Mouse (Mus musculus) cerebellum, adult 11-12 months (tissue): ENCODE measurements around the gene Cdh4.
A peak's percentile ranks its signal among the peaks of the same experiment; 100 is the strongest.

Source experiments
- DNase-seq: peaks from one replicate; pipeline ENCODE4 v3.0.0; 2022

Cdh4 gene

GRCm38 (mm10) chr2:179877551-179878215 lies 435.5 kb downstream of the Cdh4 start:
- no peak for DNase-seq

- no peak for DNase-seq
Measured at GRCm38 (mm10) chr2:179884561-179884960, 442.3 kb downstream of the Cdh4 start.

- no peak for DNase-seq
Measured at GRCm38 (mm10) chr2:179891048-179891447, 448.8 kb downstream of the Cdh4 start.

DNA sequence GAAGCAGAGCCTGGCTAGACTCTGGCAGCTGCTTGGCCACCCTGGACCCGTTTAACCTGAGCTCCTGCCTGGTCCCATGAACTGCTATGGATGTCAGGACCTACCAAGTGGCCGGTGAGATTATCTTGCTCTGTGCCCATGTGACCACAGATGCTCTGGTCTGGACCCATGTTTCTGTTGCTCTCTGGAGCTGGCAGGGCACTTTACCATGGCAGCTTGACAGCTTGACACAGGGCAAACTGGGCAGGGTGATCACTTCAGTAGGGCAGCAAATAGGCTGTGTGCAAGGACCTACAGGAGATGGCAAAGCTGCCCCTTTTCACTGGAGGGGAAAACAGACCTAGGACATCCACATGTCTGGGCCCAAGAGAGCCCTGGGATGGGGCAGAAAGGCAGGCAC lies 454.7 kb downstream of the Cdh4 start:
- DNase-seq = no peak

DNA sequence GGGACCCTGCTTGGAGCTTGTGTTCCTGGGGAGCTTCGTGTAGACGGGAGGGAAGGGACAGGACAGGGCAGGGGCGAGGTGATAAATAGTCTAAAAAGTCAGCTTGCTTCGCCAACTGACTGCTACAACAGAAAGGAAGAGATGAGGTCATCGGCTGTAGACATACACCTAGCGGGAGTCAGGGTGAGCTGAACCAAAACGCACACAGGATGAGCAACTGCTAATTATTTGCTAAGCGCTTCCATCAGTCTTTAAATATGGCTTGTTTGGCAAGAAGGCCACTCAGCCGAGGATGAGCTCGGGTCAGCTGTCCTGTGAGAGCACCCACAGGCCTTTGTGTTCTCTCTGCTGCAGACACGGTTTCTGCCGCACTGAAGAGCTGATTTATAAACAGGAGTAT lies 470.7 kb downstream of the Cdh4 start:
- no peak for DNase-seq

- no peak for DNase-seq
Measured at GRCm38 (mm10) chr2:179913349-179913748, 471.1 kb downstream of the Cdh4 start.

DNA sequence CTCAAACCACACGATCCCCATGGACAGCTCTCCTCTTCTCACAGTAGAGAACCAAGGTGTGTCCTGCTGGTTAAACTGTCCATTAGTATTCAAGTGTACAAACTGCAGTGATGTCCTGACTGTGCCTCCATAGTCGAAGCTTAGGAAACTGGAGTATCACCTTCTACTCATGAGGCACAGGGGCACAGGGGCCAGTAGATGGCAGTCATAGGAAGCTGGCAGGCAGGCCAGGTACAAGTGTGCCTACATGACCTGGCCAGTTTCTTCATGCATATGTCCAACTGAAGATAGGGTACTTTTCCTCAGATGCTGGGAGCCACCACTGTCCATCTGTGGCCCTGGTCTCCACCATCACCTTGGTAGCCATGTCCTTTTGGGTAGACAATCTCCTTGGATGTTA lies 472.0 kb downstream of the Cdh4 start:
- no peak for DNase-seq

DNA sequence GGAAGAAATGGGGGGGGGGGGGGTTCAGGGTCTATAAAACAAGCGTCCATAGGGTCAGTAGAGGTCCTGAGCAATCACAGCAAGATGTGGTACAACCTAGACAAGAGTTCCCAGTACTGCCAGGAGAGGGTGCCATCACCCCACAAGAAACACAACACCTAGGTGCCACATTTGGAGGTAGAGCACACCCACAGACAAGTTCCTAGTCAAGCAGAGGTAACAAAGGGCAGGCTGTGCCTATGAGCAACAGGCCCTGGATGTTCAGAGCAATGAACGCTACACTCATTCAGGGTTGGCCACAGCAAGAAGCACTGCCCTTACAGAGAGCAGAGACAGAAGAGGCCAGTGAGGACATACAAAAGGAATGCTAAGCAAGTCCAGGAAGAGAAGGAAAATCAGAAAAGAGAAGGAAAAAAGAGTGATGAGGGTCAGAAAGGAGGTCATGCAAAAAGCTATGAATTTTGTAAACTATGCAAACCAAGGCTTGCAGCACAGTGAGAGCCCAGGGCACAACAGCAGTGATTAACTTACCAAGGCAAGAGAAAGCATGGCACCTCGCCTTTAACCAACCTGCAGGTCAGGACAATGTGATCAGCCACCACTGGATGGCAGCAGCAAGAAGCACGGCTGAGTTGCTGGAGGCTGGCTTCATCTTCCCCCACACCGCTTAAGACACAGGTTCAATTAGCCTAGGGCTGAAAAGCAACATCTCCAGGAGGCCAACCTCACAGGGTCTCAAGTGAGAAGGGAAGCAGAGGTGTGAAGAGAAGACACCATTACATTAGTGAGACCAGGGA lies 474.8 kb downstream of the Cdh4 start:
- peak; percentile 68 for DNase-seq

DNA sequence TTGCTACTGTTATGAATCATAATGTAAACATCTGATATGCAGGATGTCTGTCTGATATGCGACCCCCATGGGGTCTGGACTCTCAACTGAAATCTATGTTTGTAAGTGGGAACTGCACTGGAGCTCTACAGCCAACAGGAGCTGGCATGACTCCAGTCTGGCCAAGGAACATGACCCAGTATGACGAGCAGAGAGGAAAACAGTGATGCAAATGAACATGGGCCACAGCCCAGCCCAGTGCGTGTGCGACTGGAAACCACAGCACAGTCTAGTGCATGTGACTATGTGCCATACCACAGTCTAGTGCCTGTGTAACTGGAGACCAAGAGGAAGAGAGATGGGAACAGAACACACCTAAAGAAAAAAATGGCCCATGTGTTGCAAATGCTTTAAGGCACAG lies 477.8 kb downstream of the Cdh4 start:
- DNase-seq = no peak

DNA sequence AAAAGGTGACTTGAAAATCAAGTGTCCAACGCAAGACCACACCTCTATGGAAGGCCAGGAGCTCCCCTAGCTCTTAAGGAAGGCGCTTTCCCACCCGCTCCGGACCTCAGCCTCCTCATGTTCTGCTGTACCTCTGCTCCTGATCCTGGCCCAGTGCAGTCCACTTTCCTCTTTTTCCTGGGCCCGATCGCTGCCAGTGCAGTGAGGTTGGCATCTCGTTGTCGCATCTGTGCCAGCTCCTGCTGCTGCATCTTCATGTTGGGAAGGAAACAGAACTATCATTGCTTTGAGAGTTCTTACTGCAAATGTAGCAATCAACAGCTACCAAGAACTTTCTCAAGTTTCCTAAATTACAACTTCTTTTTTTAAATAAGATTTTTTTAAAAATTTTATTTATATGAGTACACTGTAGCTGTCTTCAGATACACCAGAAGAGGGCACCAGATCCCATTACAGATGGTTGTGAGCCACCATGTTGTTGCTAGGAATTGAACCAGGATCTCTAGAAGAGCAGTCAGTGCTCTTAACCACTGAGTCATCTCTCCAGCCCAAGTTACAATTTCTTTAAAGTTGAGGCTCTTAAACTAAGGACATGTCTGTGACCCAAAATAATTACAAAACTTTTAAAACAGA lies 478.9 kb downstream of the Cdh4 start:
- DNase-seq = peak; percentile 25

GRCm38 (mm10) chr2:179924038-179924437 lies 481.8 kb downstream of the Cdh4 start:
- DNase-seq = no peak

DNA sequence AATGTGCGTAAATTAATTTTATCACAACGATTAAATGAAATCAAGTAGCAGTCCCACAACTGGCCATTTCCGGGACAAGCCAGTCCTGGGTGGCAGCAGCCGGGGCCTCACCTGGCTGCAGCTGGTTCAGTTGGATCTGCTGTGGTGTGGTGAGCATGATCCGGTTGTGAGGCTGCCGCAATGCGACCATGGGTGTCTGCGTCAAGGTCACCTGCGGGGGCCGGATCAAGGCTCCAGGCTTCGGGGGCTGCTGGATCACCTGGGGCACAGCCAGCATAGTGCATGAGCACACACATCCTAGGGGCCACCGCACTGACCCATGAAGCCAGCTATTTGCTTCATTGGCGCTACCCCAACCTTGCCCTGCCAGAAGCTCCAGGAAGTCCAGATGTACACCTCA lies 486.9 kb downstream of the Cdh4 start:
- DNase-seq = no peak

DNA sequence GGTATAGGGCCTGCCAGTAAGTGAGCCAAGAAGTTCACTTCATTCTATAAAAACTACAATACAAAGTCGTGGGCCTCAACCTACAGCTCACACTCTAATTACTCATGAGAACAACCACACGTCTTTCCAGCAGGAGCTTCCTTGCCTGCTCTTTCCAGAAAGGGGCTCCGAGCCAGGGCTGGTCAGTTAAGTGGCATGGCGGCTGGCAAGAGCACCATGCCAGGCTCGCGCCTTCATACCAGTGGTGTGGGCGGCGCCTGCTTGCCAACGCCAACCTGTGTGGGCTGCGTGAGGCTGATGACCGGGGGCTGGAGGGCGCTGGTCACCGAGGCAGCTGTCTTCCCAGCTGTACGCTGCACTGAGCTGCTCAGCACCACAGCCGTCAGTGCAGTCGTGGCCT lies 489.5 kb downstream of the Cdh4 start:
- DNase-seq = peak; percentile 34

- no peak for DNase-seq
Measured at GRCm38 (mm10) chr2:179934165-179934564, 491.9 kb downstream of the Cdh4 start.

DNA sequence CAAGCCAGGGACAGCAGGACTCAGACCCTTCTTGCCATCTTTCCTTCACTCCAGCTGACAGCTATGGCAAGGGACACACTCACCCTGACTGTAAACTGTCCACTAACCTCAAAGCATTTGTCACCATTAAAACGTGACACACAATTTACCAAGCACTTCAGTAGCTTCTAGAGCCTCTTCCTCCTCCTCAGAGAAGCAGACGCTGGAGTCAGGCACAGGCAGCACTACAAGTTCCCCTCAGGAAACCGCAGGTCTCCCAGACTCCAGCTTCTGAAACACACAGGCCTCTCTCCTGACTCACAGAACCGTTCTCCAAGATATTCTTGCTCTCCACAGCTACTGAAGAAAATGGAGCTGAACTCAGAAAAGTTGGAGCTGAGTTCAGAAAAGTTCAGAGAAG lies 494.9 kb downstream of the Cdh4 start:
- no peak for DNase-seq

- DNase-seq = no peak
Measured at GRCm38 (mm10) chr2:179941696-179942095, 499.5 kb downstream of the Cdh4 start.

DNA sequence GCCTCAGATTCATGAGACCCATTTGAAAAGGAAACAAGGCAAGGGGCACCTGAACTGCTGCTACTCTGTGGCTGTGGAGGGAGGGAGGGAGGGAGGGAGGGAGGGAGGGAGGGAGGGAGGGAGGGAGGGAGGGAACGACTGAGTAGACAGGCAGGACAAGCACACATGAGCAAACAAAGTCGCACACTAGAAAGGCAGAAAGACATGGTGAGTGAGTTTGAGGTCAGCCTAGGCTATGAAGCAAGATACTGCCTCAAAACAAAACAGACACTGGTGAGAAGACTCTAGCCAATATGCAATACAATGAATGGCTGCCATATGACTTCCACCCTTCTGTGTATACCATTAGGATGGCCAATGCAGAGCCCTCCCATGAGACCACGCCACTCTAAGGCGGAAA lies 502.8 kb downstream of the Cdh4 start:
- DNase-seq = no peak

- DNase-seq = no peak
Measured at GRCm38 (mm10) chr2:179946496-179946895, 504.3 kb downstream of the Cdh4 start.

DNA sequence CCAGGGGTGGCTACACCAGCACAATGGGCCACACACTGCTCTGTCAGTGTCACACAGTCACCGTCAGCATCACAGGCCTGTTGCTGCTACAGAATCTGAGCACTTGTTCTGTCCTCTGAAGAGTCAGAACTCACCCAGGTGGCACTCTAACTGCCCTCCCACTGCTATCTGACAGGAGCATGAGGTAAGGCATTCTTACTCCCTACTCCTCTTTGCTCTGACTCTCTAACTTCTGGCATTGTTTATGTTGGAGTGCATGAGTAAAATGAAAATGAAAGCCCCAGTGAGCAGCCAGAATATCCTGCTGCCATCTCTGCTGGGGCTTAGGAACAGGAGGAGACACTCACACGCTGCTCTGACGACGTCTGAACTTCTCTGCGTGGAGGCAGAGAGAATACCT lies 505.4 kb downstream of the Cdh4 start:
- DNase-seq = no peak

DNA sequence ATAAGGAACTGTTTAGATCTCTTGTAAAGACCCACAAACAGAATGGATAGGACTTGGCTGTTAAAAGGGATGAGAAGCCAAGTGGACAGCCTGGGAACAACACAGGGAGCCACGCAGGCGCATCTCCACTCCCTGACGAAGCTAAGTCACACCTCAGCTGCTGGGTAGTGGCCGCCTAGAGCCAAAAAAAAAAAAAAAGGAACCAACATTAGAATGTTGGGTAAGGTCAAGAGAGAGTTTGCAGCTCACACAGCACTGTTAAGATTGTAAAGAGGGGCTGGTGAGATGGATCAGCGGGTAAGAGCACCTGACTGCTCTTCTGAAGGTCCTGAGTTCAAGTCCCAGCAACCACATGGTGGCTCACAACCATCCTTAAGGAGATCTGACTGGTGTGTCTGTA lies 506.6 kb downstream of the Cdh4 start:
- no peak for DNase-seq
